Mouse (Mus musculus) hindbrain, postnatal 0 days (tissue): ENCODE data around the gene 4930502E18Rik. TPM values are rescaled to one million over a fixed set of nuclear protein-coding genes. Genes with fewer than 3 reads are reported as not detected.
A peak's percentile ranks its signal among the peaks of the same experiment; 100 is the strongest.

Experiments
- ATAC-seq: fragments of 200-750 bp; cut with Nextera tagmentation; 2 replicates; pipeline ENCODE4 v1.8.0; 2017; ENCODE audit warnings: mild to moderate bottlenecking, moderate TSS enrichment, moderate library complexity
- DNase-seq: peaks from one replicate; pipeline ENCODE4 v3.0.0-alpha.2; 2015; ENCODE audit warnings: low spot score
- H3K27ac ChIP-seq: fragments of 300-500 bp; sonication (generic); 2 replicates; pipeline ENCODE4 v1.5.1; 2014; ENCODE audit warnings: mild to moderate bottlenecking
- H3K27me3 ChIP-seq: fragments of 300-500 bp; sonication (generic); 2 replicates; pipeline ENCODE4 v1.6.1; 2014; ENCODE audit warnings: low read length, mixed read lengths; ENCODE audit not compliant: insufficient read depth
- H3K36me3 ChIP-seq: fragments of 300-500 bp; sonication (generic); 2 replicates; pipeline ENCODE4 v1.6.1; 2014; ENCODE audit warnings: low read length, mixed read lengths; ENCODE audit not compliant: insufficient read depth
- H3K4me1 ChIP-seq: fragments of 300-500 bp; sonication (generic); 2 replicates; pipeline ENCODE4 v1.6.1; 2014; ENCODE audit warnings: antibody characterized with exemption, low read length, mixed read lengths; ENCODE audit not compliant: insufficient read depth
- H3K4me2 ChIP-seq: fragments of 300-500 bp; sonication (generic); 2 replicates; pipeline ENCODE4 v1.6.1; 2014; ENCODE audit warnings: low read depth, mild to moderate bottlenecking, low read length, moderate library complexity, mixed read lengths
- H3K4me3 ChIP-seq: fragments of 300-500 bp; sonication (generic); 2 replicates; pipeline ENCODE4 v1.5.1; 2014; ENCODE audit warnings: low read length
- H3K9ac ChIP-seq: fragments of 300-500 bp; sonication (generic); replicated peaks from 2 replicates; pipeline ENCODE4 v1.6.1; 2014; ENCODE audit warnings: mild to moderate bottlenecking, low read length, moderate library complexity, mixed read lengths
- H3K9me3 ChIP-seq: fragments of 300-500 bp; sonication (generic); 2 replicates; pipeline ENCODE4 v1.6.1; 2016; ENCODE audit warnings: low read length, mixed read lengths
- CTCF ChIP-seq: IDR thresholded peaks from 2 replicates; pipeline ENCODE4 v1.5.1; 2016; ENCODE audit warnings: antibody characterized with exemption, control low read depth, low read depth
- WGBS: fragments of 180-500 bp; shearing (Covaris S2); extraction: QIAGEN DNeasy Blood & Tissue Kit; methylation state at CpG from one replicate; pipeline ENCODE4 v1.1.7; 2014; 5-methylcytosine and 5-hydroxymethylcytosine counted together
- polyA plus RNA-seq: library from polyadenylated mRNA; unstranded; fragments of >200 nt; fragmentation: Nextera tagmentation; extraction: Ambion mirVana; gene quantifications from 2 replicates; pipeline ENCODE4 v1.2.1, GENCODE M21; 2015
- total RNA-seq: library from RNA; depleted of rRNA; stranded (reverse); fragments of >200 nt; gene quantifications from 2 replicates; pipeline ENCODE4 v1.2.3, GENCODE M21; 2014

The 4930502E18Rik gene
- total and polyA plus RNA-seq, 2 experiments from 2014 or later, result 0.55 TPM; not detected in 1

- DNase-seq (no peak), ATAC-seq (no peak)
- Histone ChIP-seq H3K36me3 (no peaks in the 10 kb centered on the region), H3K4me3 (no peak overlapping the region), H3K27ac (no peak overlapping the region), H3K9ac (no peak overlapping the region), H3K4me2 (no peak overlapping the region), H3K4me1 (no peaks in the 10 kb centered on the region), H3K9me3 (no peaks in the 10 kb centered on the region), H3K27me3 (no peaks in the 10 kb centered on the region)
- WGBS, result 92% methylated on average over 2 of the region's 2 CpGs
- no peak for TF ChIP-seq CTCF
Measured at GRCm38 (mm10) chrX:53699225-53699624, 25.4 kb upstream of the 4930502E18Rik start.

GRCm38 (mm10) chrX:53702673-53703072 lies 22.0 kb upstream of the 4930502E18Rik start:
- TF ChIP-seq CTCF, result no peak
- no peak overlapping the region for H3K4me2 ChIP-seq
- H3K36me3 ChIP-seq, result no peaks in the 10 kb centered on the region
- H3K4me3 ChIP-seq, result no peak overlapping the region
- H3K9me3 ChIP-seq, result no peaks in the 10 kb centered on the region
- ATAC-seq (no peak), DNase-seq (no peak)
- no peak overlapping the region for H3K9ac ChIP-seq
- H3K27me3 ChIP-seq, result no peaks in the 10 kb centered on the region
- 77% methylated on average over 3 of the region's 3 CpGs for WGBS
- H3K4me1 ChIP-seq, result no peaks in the 10 kb centered on the region
- no peak overlapping the region for H3K27ac ChIP-seq

GRCm38 (mm10) chrX:53715942-53716322 lies 8.7 kb upstream of the 4930502E18Rik start:
- DNase-seq (no peak), ATAC-seq (peak; percentile 25)
- Histone ChIP-seq H3K36me3 (no peaks in the 10 kb centered on the region), H3K9ac (peak overlapping the region; percentile 33), H3K27ac (peak overlapping the region; percentile 70; the same call in 1 of the 2 replicates), H3K4me1 (no peaks in the 10 kb centered on the region), H3K9me3 (no peaks in the 10 kb centered on the region), H3K4me3 (peak overlapping the region; percentile 25; the same call in 1 of the 2 replicates), H3K4me2 (peak overlapping the region; percentile 49), H3K27me3 (no peaks in the 10 kb centered on the region)
- TF ChIP-seq CTCF, result no peak
- 60% methylated on average over 2 of the region's 2 CpGs for WGBS

- no peak for TF ChIP-seq CTCF
- peak overlapping the region; percentile 70; the same call in 1 of the 2 replicates for H3K27ac ChIP-seq
- H3K4me1 ChIP-seq, result no peaks in the 10 kb centered on the region
- WGBS, result 27% methylated on average over 46 of the region's 49 CpGs
- no peaks in the 10 kb centered on the region for H3K36me3 ChIP-seq
- H3K4me3 ChIP-seq, result peak overlapping the region; percentile 25; the same call in 1 of the 2 replicates
- ATAC-seq (peak; percentile 94), DNase-seq (peak; percentile 59)
- H3K9me3 ChIP-seq, result no peaks in the 10 kb centered on the region
- H3K9ac ChIP-seq, result peak overlapping the region; percentile 33
- no peaks in the 10 kb centered on the region for H3K27me3 ChIP-seq
- H3K4me2 ChIP-seq, result peak overlapping the region; percentile 49
Measured at GRCm38 (mm10) chrX:53716323-53717182, 8.1 kb upstream of the 4930502E18Rik start.

GRCm38 (mm10) chrX:53728967-53729366 lies 4.3 kb downstream of the 4930502E18Rik start:
- H3K27ac ChIP-seq, result no peak overlapping the region
- 72% methylated on average over 2 of the region's 2 CpGs for WGBS
- no peak for DNase-seq
- H3K9ac ChIP-seq, result no peak overlapping the region
- no peaks in the 10 kb centered on the region for H3K36me3 ChIP-seq
- H3K27me3 ChIP-seq, result no peaks in the 10 kb centered on the region
- ATAC-seq, result no peak
- no peaks in the 10 kb centered on the region for H3K4me1 ChIP-seq
- no peak for TF ChIP-seq CTCF
- no peak overlapping the region for H3K4me2 ChIP-seq
- no peaks in the 10 kb centered on the region for H3K9me3 ChIP-seq
- H3K4me3 ChIP-seq, result no peak overlapping the region

DNA sequence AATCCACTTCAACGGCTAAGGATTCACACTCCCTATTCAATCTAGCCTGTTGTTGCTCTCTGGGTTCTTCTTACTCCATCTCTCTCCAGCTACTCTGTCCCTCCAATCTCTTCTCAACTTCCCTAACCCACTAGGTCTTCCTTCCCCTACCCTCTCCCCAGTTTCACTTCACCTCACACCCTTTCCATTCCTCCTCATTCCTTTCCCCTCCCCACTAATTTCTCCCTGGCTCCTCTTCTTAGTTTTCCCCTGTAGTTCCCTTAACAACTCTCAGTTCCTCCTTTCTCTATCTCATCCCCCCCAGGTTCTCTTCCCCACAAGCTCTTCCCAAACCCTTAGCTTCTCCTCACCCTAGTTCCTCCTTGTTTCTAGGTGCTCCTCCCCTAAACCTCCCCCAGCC lies 28.2 kb downstream of the 4930502E18Rik start:
- no peak for TF ChIP-seq CTCF
- ATAC-seq, result no peak
- Histone ChIP-seq H3K9me3 (no peaks in the 10 kb centered on the region), H3K4me3 (no peak overlapping the region), H3K4me2 (no peak overlapping the region), H3K27me3 (no peaks in the 10 kb centered on the region), H3K36me3 (no peaks in the 10 kb centered on the region), H3K27ac (no peak overlapping the region), H3K4me1 (no peaks in the 10 kb centered on the region), H3K9ac (no peak overlapping the region)
- WGBS, result 83% methylated on average over 1 of the region's 1 CpGs
- no peak for DNase-seq

GRCm38 (mm10) chrX:53757736-53758135 lies 33.1 kb downstream of the 4930502E18Rik start, which contains the start of gene 1700013H16Rik:
1700013H16Rik (minus strand) TSS chrX:53757831.
- DNase-seq (no peak), ATAC-seq (no peak)
- H3K9me3 ChIP-seq, result no peaks in the 10 kb centered on the region

More at GRCm38 (mm10) chrX:53757736-53758135, 33.1 kb downstream of the 4930502E18Rik start, which contains the start of gene 1700013H16Rik:
- Histone ChIP-seq H3K4me3 (no peak within 1 kb of the TSS), H3K4me2 (no peak within 1 kb of the TSS), H3K27me3 (no peaks in the 10 kb centered on the region), H3K4me1 (no peaks in the 10 kb centered on the region), H3K9ac (no peak within 1 kb of the TSS), H3K36me3 (no peaks in the 10 kb centered on the region), H3K27ac (no peak within 1 kb of the TSS)
- no peak for TF ChIP-seq CTCF
- 93% methylated on average over 16 of the region's 16 CpGs for WGBS
